ENCODE assay signal across 23 mouse cellular contexts in genomic region chr10:26103330-26103982, GRCm38 (mm10). TPM values are rescaled to one million over a fixed set of nuclear protein-coding genes. Genes with fewer than 3 reads are reported as not detected.
DNase-seq lines count a peak whose midpoint lies in the region; ATAC-seq and TF ChIP-seq lines count a peak whose summit lies in the region.
"Had no signal": no experiment of that assay in that cellular context is flagged by ENCODE, and none has a peak within 500 bp of the region (broad histone marks: within the 10 kb centered on the region; RNA-seq: fewer than 3 reads in every experiment).

No protein-coding gene starts in this region.

- H3K4me2 ChIP-seq in embryonic facial prominence, embryonic 14.5 days (ENCODE audit: low read depth, low read length): no peak overlapping the region
- H3K4me2 ChIP-seq in lung, postnatal 0 days (replicated peaks; ENCODE audit: low read depth, low read length): no peak overlapping the region
- H3K4me2 ChIP-seq: embryonic facial prominence, embryonic 15.5 days; forebrain, embryonic 15.5 days; heart, embryonic 13.5 days; hindbrain, embryonic 12.5 days had no signal

- no peaks in the 10 kb centered on the region for H3K4me1 ChIP-seq in embryonic facial prominence, embryonic 14.5 days (ENCODE audit: control insufficient read depth, insufficient read depth, low read length)
- no peaks in the 10 kb centered on the region for H3K4me1 ChIP-seq in embryonic facial prominence, embryonic 10.5 days
- H3K4me1 ChIP-seq in lung, postnatal 0 days (ENCODE audit: insufficient read depth, low read depth, low read length): no peaks in the 10 kb centered on the region
- H3K4me1 ChIP-seq: embryonic facial prominence, embryonic 15.5 days; forebrain, embryonic 15.5 days; heart, embryonic 13.5 days; hindbrain, embryonic 12.5 days had no signal

- WGBS in embryonic facial prominence, embryonic 14.5 days: 77% methylated on average over 3 of the region's 3 CpGs
- WGBS in embryonic facial prominence, embryonic 10.5 days: 86% methylated on average over 3 of the region's 3 CpGs
- 70% methylated on average over 3 of the region's 3 CpGs for WGBS in lung, postnatal 0 days

- TF ChIP-seq EP300 in lung, postnatal 0 days (IDR thresholded peaks at IDR 0.05): no peak

- no peak overlapping the region for H3K9ac ChIP-seq in embryonic facial prominence, embryonic 14.5 days (ENCODE audit: low read depth, low read length)
- H3K9ac ChIP-seq in lung, postnatal 0 days (replicated peaks; ENCODE audit: low read depth): no peak overlapping the region
- H3K9ac ChIP-seq: embryonic facial prominence, embryonic 15.5 days; forebrain, embryonic 15.5 days; heart, embryonic 13.5 days; hindbrain, embryonic 12.5 days had no signal

- intact Hi-C loops in left cerebral cortex, postnatal 4 days (cut with DNase I): no loop called here

- H3K9me3 ChIP-seq in embryonic facial prominence, embryonic 14.5 days (ENCODE audit: control insufficient read depth, low read length): no peaks in the 10 kb centered on the region
- no peaks in the 10 kb centered on the region for H3K9me3 ChIP-seq in embryonic facial prominence, embryonic 10.5 days
- no peaks in the 10 kb centered on the region for H3K9me3 ChIP-seq in lung, postnatal 0 days (ENCODE audit: low read length)
- H3K9me3 ChIP-seq: embryonic facial prominence, embryonic 15.5 days; forebrain, embryonic 15.5 days; heart, embryonic 13.5 days; hindbrain, embryonic 12.5 days had no signal

- no peak for ATAC-seq in embryonic facial prominence, embryonic 14.5 days (ENCODE audit: low read depth)
- no peak for ATAC-seq in lung, postnatal 0 days
- ATAC-seq: CD4-positive, CD25-positive, alpha-beta regulatory T cell, adult 4 months; forebrain, embryonic 15.5 days had no signal

- TF ChIP-seq CTCF in lung, postnatal 0 days (IDR thresholded peaks at IDR 0.05): no peak

- no peaks in the 10 kb centered on the region for H3K36me3 ChIP-seq in embryonic facial prominence, embryonic 14.5 days (ENCODE audit: control insufficient read depth, insufficient read depth, low read length)
- H3K36me3 ChIP-seq in embryonic facial prominence, embryonic 10.5 days (replicated peaks): no peaks in the 10 kb centered on the region
- no peaks in the 10 kb centered on the region for H3K36me3 ChIP-seq in lung, postnatal 0 days (ENCODE audit: insufficient read depth, low read length)
- H3K36me3 ChIP-seq: embryonic facial prominence, embryonic 15.5 days; forebrain, embryonic 15.5 days; G1E; heart, embryonic 13.5 days; hindbrain, embryonic 12.5 days had no signal

- DNase-seq in cerebellum, adult 9-10 months: peak; percentile 5
- no peak for DNase-seq in cerebellum, adult 11 months
- peak; percentile 17 for DNase-seq in embryonic facial prominence, embryonic 14.5 days (ENCODE audit: low spot score)
- no peak for DNase-seq in embryonic facial prominence, embryonic 10.5 days (ENCODE audit: low spot score)
- DNase-seq in left cerebral cortex, postnatal 4 days: peak; percentile 45
- DNase-seq in left cerebral cortex, adult 8-10 months (ENCODE audit: low spot score in 2 of 2): no peak
- DNase-seq in lung, postnatal 0 days (ENCODE audit: low spot score): no peak
- DNase-seq: adrenal gland, postnatal 10 days; B cell, adult 2 months; cerebellum, postnatal 36 days; gastrocnemius, postnatal 36 days; heart, adult 11 months; heart, postnatal 36 days; kidney, adult 11 months had no signal

- H3K4me3 ChIP-seq in embryonic facial prominence, embryonic 14.5 days (ENCODE audit: low read depth, low read length): no peak overlapping the region
- H3K4me3 ChIP-seq in embryonic facial prominence, embryonic 10.5 days: no peak overlapping the region
- H3K4me3 ChIP-seq in lung, postnatal 0 days (ENCODE audit: low read depth, low read length): no peak overlapping the region
- H3K4me3 ChIP-seq: embryonic facial prominence, embryonic 15.5 days; erythroblast, embryonic 14.5 days; forebrain, embryonic 15.5 days; heart, embryonic 13.5 days; hindbrain, embryonic 12.5 days had no signal

- no peak overlapping the region for H3K27ac ChIP-seq in embryonic facial prominence, embryonic 14.5 days (replicated peaks; ENCODE audit: low read depth, low read length)
- no peak overlapping the region for H3K27ac ChIP-seq in embryonic facial prominence, embryonic 10.5 days (replicated peaks)
- no peak overlapping the region for H3K27ac ChIP-seq in lung, postnatal 0 days (ENCODE audit: low read length)
- H3K27ac ChIP-seq: embryonic facial prominence, embryonic 15.5 days; forebrain, embryonic 15.5 days; heart, embryonic 13.5 days; hindbrain, embryonic 12.5 days had no signal

- no peaks in the 10 kb centered on the region for H3K27me3 ChIP-seq in embryonic facial prominence, embryonic 14.5 days (replicated peaks; ENCODE audit: control insufficient read depth, insufficient read depth, low read length)
- H3K27me3 ChIP-seq in embryonic facial prominence, embryonic 10.5 days (replicated peaks; ENCODE audit: low read depth, poor library complexity, severe bottlenecking): no peaks in the 10 kb centered on the region
- no peaks in the 10 kb centered on the region for H3K27me3 ChIP-seq in lung, postnatal 0 days (replicated peaks; ENCODE audit: insufficient read depth, low read length)
- H3K27me3 ChIP-seq: embryonic facial prominence, embryonic 15.5 days; forebrain, embryonic 15.5 days; heart, embryonic 13.5 days; hindbrain, embryonic 12.5 days had no signal

RNA-seq across cellular contexts. Expression of gene Tmem200a, which starts 24.6 kb away (rescaled TPM):
- polyA plus RNA-seq in embryonic facial prominence, embryonic 14.5 days (2014; fragmentation: Nextera tagmentation; extraction: Ambion mirVana): 13.5 and 13.9 TPM in 2 replicates
- polyA plus RNA-seq in embryonic facial prominence, embryonic 10.5 days (2016; fragmentation: Nextera tagmentation; extraction: Ambion mirVana): 2.8 and 3.0 TPM in 2 replicates
- 10 to 100 TPM; 27.0 to 31.4 TPM for total RNA-seq in left cerebral cortex, postnatal 4 days (2021)
- 10 to 100 TPM; 10.9 to 16.1 (median 13.2) TPM for total RNA-seq in left cerebral cortex, adult 8-10 months (2022)
- polyA plus RNA-seq in lung, postnatal 0 days (2015; fragmentation: Nextera tagmentation; extraction: Ambion mirVana): 2.9 and 3.3 TPM in 2 replicates
- total RNA-seq: heart, postnatal 36 days had no signal
- polyA plus RNA-seq: CD4-positive, CD25-positive, alpha-beta regulatory T cell, adult 4 months; erythroblast, embryonic 14.5 days; G1E had no signal

RNA-seq across cellular contexts. Expression of gene Gm9767, which starts 25.4 kb away (rescaled TPM):
- 0.21 and 0.85 TPM in 2 replicates for polyA plus RNA-seq in embryonic facial prominence, embryonic 14.5 days (2014; fragmentation: Nextera tagmentation; extraction: Ambion mirVana)
- polyA plus RNA-seq in embryonic facial prominence, embryonic 10.5 days (2016; fragmentation: Nextera tagmentation; extraction: Ambion mirVana): not detected in 2 replicates
- total RNA-seq in left cerebral cortex, postnatal 4 days (2021): 1 to 10 TPM; 2.0 to 3.2 TPM
- 1 to 10 TPM in 1 of 4 experiments, under 1 TPM in 3; 0.66 to 1.0 (median 0.80) TPM for total RNA-seq in left cerebral cortex, adult 8-10 months (2022)
- 0.18 and 0.30 TPM in 2 replicates for polyA plus RNA-seq in lung, postnatal 0 days (2015; fragmentation: Nextera tagmentation; extraction: Ambion mirVana)
- total RNA-seq: adrenal gland, postnatal 10 days; G1E; gastrocnemius, adult 8-10 months; gastrocnemius, postnatal 36 days; heart, postnatal 36 days had no signal
- polyA plus RNA-seq: CD4-positive, CD25-positive, alpha-beta regulatory T cell, adult 4 months; erythroblast, embryonic 14.5 days; G1E; heart, embryonic 13.5 days; heart, postnatal 0 days had no signal

Comparison
In these comparisons a context has a peak if more than half of its experiments do, and no peak if none do; other contexts are left out.
1. DNase-seq: peak in cerebellum, adult 9-10 months (single experiment), embryonic facial prominence, embryonic 14.5 days (single experiment) and left cerebral cortex, postnatal 4 days (single experiment); none in cerebellum, adult 11 months (single experiment), embryonic facial prominence, embryonic 10.5 days (single experiment), left cerebral cortex, adult 8-10 months (0 of 2) and lung, postnatal 0 days (single experiment).